Mouse (Mus musculus) limb, embryonic 15.5 days (tissue): ENCODE data around the gene Olfr695. TPM values are rescaled to one million over a fixed set of nuclear protein-coding genes. Genes with fewer than 3 reads are reported as not detected.
"Not testable (repeated sequence)": the region's sequence is repeated elsewhere in the genome, so short reads cannot be mapped to it uniquely, and the experiment has no call there.

Source experiments
- ATAC-seq: fragments of 200-750 bp; cut with Nextera tagmentation; 2 replicates; pipeline ENCODE4 v1.8.0; 2017; ENCODE audit warnings: low read depth, moderate TSS enrichment; ENCODE audit not compliant: insufficient number of reproducible peaks, low FRiP score, low TSS enrichment
- H3K27ac ChIP-seq: fragments of 300-500 bp; sonication (generic); 2 replicates; pipeline ENCODE4 v1.5.1; 2015; ENCODE audit warnings: moderate library complexity, mild to moderate bottlenecking, inconsistent platforms
- H3K27me3 ChIP-seq: fragments of 300-500 bp; sonication (generic); 2 replicates; pipeline ENCODE4 v1.6.1; 2015; ENCODE audit warnings: inconsistent platforms
- H3K36me3 ChIP-seq: fragments of 300-500 bp; sonication (generic); 2 replicates; pipeline ENCODE4 v1.6.1; 2015; ENCODE audit warnings: inconsistent platforms
- H3K4me1 ChIP-seq: fragments of 300-500 bp; sonication (generic); 2 replicates; pipeline ENCODE4 v1.6.1; 2015; ENCODE audit warnings: inconsistent platforms
- H3K4me2 ChIP-seq: fragments of 300-500 bp; sonication (generic); 2 replicates; pipeline ENCODE4 v1.6.1; 2015; ENCODE audit warnings: mild to moderate bottlenecking, inconsistent platforms
- H3K4me3 ChIP-seq: fragments of 300-500 bp; sonication (generic); 2 replicates; pipeline ENCODE4 v1.5.1; 2015; ENCODE audit warnings: mild to moderate bottlenecking, inconsistent platforms
- H3K9ac ChIP-seq: fragments of 300-500 bp; sonication (generic); 2 replicates; pipeline ENCODE4 v1.6.1; 2015; ENCODE audit warnings: inconsistent platforms
- H3K9me3 ChIP-seq: fragments of 300-500 bp; sonication (generic); 2 replicates; pipeline ENCODE4 v1.6.1; 2016; ENCODE audit warnings: inconsistent platforms
- WGBS: fragments of 180-500 bp; shearing (Covaris S2); methylation state at CpG from one replicate; pipeline ENCODE4 v1.1.7; 2015; 5-methylcytosine and 5-hydroxymethylcytosine counted together
- polyA plus RNA-seq: library from polyadenylated mRNA; unstranded; fragments of >200 nt; fragmentation: Nextera tagmentation; extraction: Ambion mirVana; gene quantifications from 2 replicates; pipeline ENCODE4 v1.2.1, GENCODE M21; 2015

Olfr695 gene
- polyA plus RNA-seq: not detected in 2 replicates

DNA sequence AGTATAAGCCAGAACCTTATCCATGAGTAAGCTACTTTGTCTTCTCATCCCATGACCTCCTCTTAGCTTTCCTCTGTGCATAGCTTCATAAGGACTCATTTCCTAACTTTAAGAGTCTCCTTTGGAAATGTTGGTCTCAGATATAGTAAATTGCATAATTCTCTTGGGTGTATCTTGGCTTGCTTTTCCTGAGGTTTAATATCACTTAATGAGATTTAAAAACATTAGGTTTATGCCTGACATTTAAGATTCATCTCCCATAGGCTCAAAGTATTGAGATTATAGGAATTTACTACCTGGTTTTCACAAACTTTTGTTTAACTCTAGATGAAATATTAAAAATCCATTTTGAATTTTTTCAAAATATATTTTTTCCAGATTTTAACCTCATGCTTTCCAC, at the start of gene Olfr695:
Olfr695 (minus strand) TSS at position 101 of the 400 bp plus-strand sequence.
- ATAC-seq: no peak
- Histone ChIP-seq H3K36me3 (no peaks in the 10 kb centered on the region), H3K9ac (no peak within 1 kb of the TSS), H3K9me3 (no peaks in the 10 kb centered on the region), H3K4me2 (no peak within 1 kb of the TSS), H3K4me3 (no peak within 1 kb of the TSS), H3K4me1 (no peaks in the 10 kb centered on the region), H3K27ac (no peak within 1 kb of the TSS), H3K27me3 (no peaks in the 10 kb centered on the region)

DNA sequence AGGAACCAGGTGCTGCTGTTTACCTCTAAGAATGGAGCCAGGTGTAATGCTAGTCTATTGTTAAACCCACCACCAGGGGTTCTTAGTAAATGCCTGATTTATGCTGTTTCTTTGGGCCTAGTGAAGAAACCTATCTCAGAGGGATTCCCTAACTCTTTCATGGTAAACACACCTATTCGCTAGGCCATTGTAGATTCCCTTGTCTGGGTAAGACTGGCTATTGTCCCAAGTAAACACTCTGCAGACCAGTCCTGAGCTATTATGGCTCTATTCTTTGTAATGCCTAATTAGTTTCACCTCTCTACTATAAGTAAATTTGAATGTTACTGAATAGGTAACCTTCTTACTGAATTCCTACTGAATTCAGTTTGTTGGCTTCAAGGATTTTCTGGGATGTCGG, 44.8 kb upstream of the Olfr695 start:
- H3K9ac ChIP-seq, ATAC-seq, H3K9me3 ChIP-seq, H3K4me3 ChIP-seq, H3K27me3 ChIP-seq, H3K27ac ChIP-seq, H3K36me3 ChIP-seq, H3K4me2 ChIP-seq, H3K4me1 ChIP-seq: not testable (repeated sequence)
- whole genome bisulfite sequencing: 88% methylated on average over 2 of the region's 2 CpGs

DNA sequence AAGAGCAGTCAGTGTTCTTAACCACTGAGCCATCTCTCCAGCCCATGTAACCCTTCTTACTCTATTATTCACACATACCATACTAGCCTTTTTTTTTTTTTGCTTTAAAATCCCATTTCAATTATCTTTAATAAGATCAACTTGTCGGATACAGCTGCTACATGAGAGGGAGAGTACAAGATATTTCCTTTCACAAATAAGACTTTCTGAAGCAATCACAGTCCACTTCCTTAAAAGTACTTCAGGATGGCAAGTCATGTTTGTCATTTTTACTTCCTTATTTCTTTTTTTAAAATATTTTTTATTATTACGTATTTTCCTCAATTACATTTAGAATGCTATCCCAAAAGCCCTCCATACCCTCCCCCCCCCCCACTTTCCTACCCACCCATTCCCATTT, 42.6 kb upstream of the Olfr695 start:
- H3K9ac ChIP-seq: no peak overlapping the region

DNA sequence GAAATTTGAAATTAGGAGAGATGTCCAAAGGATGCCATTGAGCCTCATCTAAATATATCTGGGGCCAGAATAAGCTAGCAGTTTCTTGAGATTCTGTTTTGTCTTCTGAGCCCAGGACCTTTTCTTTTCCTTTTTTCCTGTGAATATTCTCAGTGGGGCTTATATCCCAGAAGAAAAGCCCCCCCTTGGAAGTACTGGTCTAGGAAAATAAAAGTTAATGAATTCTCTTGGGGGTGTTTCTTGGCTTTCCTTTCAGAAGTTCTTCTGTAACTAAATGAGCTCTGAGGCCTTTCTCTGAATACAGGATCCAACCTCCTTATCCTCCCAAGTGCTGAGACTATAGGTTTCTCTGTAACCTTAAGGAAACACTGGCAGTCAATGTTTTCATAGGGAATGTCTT, 39.1 kb upstream of the Olfr695 start, which contains the start of gene Olfr698:
Olfr698 (minus strand) TSS at position 101 of the 400 bp plus-strand sequence.
- H3K9ac ChIP-seq: no peak within 1 kb of the TSS
- H3K9me3 ChIP-seq: no peaks in the 10 kb centered on the region
- no peak for ATAC-seq

More for the DNA sequence above, 42.6 kb upstream of the Olfr695 start:
- no peaks in the 10 kb centered on the region for H3K4me1 ChIP-seq
- 86% methylated on average over 2 of the region's 2 CpGs for WGBS
- no peak overlapping the region for H3K4me2 ChIP-seq
- H3K27me3 ChIP-seq: no peaks in the 10 kb centered on the region
- H3K4me3 ChIP-seq: no peak overlapping the region
- H3K9me3 ChIP-seq: no peaks in the 10 kb centered on the region
- ATAC-seq: no peak
- no peaks in the 10 kb centered on the region for H3K36me3 ChIP-seq
- no peak overlapping the region for H3K27ac ChIP-seq

DNA sequence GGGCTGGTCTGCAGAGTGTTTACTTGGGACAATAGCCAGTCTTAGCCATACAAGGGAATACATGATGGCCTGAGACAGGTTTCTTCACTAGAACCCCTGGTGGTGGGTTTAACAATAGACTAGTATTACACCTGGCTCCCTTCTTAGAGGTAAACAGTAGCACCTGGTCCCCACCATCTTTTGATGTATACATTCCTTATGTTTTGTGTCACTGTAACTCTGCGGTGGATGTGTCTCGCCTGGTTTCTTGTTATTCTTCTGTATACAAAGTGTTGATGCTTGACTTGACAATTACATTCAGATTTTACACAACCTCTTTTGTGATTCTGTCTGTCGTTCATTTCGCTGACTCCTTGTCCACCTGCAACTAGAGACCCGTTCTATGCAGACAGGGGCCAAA, 29.6 kb upstream of the Olfr695 start:
- Histone ChIP-seq H3K4me1 (no peaks in the 10 kb centered on the region), H3K27ac (no peak overlapping the region), H3K27me3 (no peaks in the 10 kb centered on the region), H3K4me3 (no peak overlapping the region), H3K9ac (no peak overlapping the region), H3K36me3 (no peaks in the 10 kb centered on the region), H3K4me2 (no peak overlapping the region), H3K9me3 (no peaks in the 10 kb centered on the region)
- ATAC-seq: no peak
- WGBS: 82% methylated on average over 5 of the region's 5 CpGs

More for the DNA sequence above, 39.1 kb upstream of the Olfr695 start, which contains the start of gene Olfr698:
- Histone ChIP-seq H3K36me3 (no peaks in the 10 kb centered on the region), H3K4me2 (no peak within 1 kb of the TSS), H3K4me1 (no peaks in the 10 kb centered on the region), H3K27ac (no peak within 1 kb of the TSS), H3K27me3 (no peaks in the 10 kb centered on the region), H3K4me3 (no peak within 1 kb of the TSS)

DNA sequence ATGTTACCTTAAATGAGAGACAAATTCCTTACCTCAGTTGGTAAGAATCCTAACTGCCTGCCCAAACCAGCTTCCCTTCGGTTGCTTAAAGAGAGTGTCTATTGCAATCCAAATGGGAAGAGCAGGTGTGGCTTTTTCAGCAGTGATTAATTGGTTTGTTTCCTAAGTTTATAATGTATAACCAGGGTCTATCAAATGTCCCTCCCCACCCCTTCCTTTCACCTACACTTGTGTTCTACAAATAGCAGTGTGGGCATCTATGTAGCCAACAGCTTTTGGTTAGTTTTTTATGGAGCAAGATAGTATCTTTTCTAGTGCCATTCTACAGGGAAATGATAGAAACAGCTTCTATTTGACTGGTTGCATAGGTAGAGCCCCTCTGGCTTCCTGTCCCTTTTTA, 26.1 kb upstream of the Olfr695 start, which contains the start of gene Olfr697:
Olfr697 (minus strand) TSS at position 101 of the 400 bp plus-strand sequence.
- Histone ChIP-seq H3K36me3 (no peaks in the 10 kb centered on the region), H3K4me2 (no peak within 1 kb of the TSS), H3K9me3 (no peaks in the 10 kb centered on the region), H3K4me3 (no peak within 1 kb of the TSS), H3K9ac (no peak within 1 kb of the TSS), H3K4me1 (no peaks in the 10 kb centered on the region), H3K27ac (no peak within 1 kb of the TSS), H3K27me3 (no peaks in the 10 kb centered on the region)
- WGBS: 78% methylated on average over 1 of the region's 1 CpGs
- ATAC-seq: no peak

DNA sequence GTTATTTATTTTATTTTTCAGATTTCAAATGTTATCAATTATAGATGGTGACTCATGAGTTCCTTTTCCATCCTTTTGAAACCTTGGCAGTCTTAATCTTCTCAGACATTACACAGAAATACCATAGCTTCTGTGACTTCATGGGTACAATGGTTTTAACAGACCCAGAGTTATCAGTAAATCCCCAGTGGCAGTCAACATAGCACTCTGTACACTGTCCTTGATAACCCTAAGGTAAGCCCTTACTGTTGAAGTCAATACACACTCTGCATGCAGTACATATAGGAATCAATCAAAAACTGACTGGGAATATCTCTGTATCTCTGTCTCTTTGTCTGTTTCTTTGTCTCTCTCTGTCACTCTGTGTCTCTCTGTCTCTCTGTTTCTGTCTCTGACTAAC, 20.8 kb upstream of the Olfr695 start:
- no peak overlapping the region for H3K4me2 ChIP-seq
- no peaks in the 10 kb centered on the region for H3K36me3 ChIP-seq
- H3K4me3 ChIP-seq: no peak overlapping the region
- no peaks in the 10 kb centered on the region for H3K27me3 ChIP-seq
- H3K4me1 ChIP-seq: no peaks in the 10 kb centered on the region
- H3K9ac ChIP-seq: no peak overlapping the region
- no peak overlapping the region for H3K27ac ChIP-seq
- no peaks in the 10 kb centered on the region for H3K9me3 ChIP-seq
- ATAC-seq: no peak

DNA sequence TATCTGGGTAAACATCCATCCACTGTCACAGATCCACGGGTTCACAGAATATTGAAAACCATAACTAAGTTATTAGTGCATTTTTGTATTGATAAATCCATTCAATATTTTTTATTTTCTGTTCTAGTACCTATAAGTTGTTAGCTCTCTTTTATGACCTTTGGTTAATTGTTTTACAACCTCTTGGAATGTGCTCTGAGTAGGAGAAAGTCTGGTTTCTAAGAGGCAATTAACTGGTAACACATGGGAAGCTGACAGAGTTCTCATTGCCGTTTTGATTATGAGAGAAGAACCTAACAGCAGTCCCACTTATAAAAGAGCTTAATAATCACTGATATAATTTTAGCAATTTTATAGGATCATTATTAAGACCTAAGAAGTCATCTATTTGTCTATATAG, 17.5 kb upstream of the Olfr695 start:
- Histone ChIP-seq H3K9me3 (no peaks in the 10 kb centered on the region), H3K4me1 (no peaks in the 10 kb centered on the region), H3K36me3 (no peaks in the 10 kb centered on the region), H3K27ac (no peak overlapping the region), H3K9ac (no peak overlapping the region), H3K4me2 (no peak overlapping the region), H3K27me3 (no peaks in the 10 kb centered on the region), H3K4me3 (no peak overlapping the region)
- WGBS: 25% methylated on average over 2 of the region's 2 CpGs
- ATAC-seq: no peak

DNA sequence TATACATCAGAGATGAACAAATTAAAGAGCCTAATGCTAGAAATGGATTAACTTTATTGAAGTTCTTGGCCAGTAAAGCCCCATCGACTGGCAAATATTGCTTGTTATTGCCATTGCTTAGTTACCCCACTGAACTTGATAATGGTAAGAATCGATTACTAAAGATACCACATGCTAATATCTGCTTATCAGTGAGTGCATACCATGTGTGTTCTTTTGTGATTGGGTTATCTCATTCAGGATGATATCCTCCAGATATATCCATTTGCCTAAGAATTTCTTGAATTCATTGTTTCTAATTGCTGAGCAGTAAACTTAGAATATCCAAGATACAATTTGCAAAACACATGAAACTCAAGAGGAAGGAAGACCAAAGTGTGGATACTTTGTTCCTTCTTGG, 9.5 kb upstream of the Olfr695 start:
- ATAC-seq, H3K27me3 ChIP-seq, H3K27ac ChIP-seq, H3K9ac ChIP-seq, H3K4me3 ChIP-seq, H3K36me3 ChIP-seq, H3K4me2 ChIP-seq, H3K4me1 ChIP-seq, H3K9me3 ChIP-seq: not testable (repeated sequence)
- WGBS: 78% methylated on average over 2 of the region's 2 CpGs

DNA sequence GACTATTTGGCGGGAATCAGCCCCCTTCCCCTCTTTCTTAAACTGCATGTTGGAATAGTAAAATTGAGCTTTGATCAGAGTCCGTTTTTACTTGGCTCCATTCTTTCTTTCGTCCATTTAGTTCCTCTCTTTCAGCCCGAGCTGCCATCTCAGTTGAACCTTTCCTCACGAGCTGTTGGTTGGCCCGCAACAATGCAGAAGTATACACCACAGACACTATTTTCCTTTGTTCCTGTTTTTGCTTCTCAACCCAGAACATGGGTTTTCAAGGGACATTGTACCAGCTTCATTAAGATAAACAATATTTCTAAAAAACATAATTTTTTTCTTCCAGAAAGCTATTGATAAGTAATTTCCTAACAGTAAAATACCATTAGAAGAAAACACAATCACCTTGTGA, 4.7 kb downstream of the Olfr695 start:
- no peak overlapping the region for H3K4me2 ChIP-seq
- no peaks in the 10 kb centered on the region for H3K4me1 ChIP-seq
- no peaks in the 10 kb centered on the region for H3K27me3 ChIP-seq
- no peaks in the 10 kb centered on the region for H3K9me3 ChIP-seq
- 84% methylated on average over 6 of the region's 6 CpGs for WGBS
- no peak for ATAC-seq
- H3K9ac ChIP-seq: no peak overlapping the region
- H3K36me3 ChIP-seq: no peaks in the 10 kb centered on the region
- no peak overlapping the region for H3K27ac ChIP-seq
- no peak overlapping the region for H3K4me3 ChIP-seq

DNA sequence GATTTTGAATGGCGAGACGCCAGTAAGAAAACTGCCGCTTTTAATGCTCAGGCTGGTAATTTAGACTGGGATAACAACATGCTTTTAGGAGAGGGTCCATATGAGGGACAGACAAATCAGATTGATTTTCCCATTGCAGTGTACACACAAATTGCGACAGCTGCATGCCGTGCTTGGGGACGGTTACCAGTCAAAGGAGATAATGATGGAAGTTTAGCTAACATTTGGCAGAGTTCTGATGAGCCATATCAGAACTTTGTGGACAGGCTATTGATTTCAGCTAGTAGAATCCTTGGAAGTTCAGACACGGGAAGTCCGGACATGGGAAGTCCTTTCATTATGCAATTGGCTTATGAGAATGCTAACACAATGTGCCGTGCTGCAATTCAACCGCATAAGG, 8.5 kb downstream of the Olfr695 start:
- H3K36me3 ChIP-seq, H3K9me3 ChIP-seq, H3K9ac ChIP-seq, H3K27me3 ChIP-seq, H3K27ac ChIP-seq, H3K4me3 ChIP-seq, H3K4me2 ChIP-seq, ATAC-seq, H3K4me1 ChIP-seq: not testable (repeated sequence)
- WGBS: 90% methylated on average over 10 of the region's 10 CpGs

DNA sequence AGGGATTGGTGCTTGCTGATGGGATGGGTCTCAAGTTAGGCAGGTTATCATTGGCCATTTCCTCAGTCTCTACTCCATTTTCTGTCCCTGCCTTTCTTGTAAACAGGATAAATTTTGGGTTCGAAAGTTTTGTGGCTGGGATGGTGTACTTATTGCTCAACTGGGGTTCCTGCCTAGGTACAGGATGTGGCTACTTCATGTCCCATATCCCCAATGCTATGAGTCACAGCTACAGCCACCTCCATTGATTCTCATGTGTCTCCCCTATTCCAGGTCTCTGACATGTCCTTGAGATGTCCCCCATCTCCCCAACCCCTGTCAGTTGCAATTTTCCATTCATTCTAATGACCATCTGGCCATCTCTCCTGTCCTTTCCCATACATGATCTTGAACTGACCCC, 19.3 kb downstream of the Olfr695 start:
- no peak for ATAC-seq
- Histone ChIP-seq H3K4me2 (no peak overlapping the region), H3K9me3 (no peaks in the 10 kb centered on the region), H3K36me3 (no peaks in the 10 kb centered on the region), H3K9ac (no peak overlapping the region), H3K27me3 (no peaks in the 10 kb centered on the region), H3K27ac (no peak overlapping the region), H3K4me3 (no peak overlapping the region), H3K4me1 (no peaks in the 10 kb centered on the region)
- WGBS: 70% methylated on average over 1 of the region's 1 CpGs

DNA sequence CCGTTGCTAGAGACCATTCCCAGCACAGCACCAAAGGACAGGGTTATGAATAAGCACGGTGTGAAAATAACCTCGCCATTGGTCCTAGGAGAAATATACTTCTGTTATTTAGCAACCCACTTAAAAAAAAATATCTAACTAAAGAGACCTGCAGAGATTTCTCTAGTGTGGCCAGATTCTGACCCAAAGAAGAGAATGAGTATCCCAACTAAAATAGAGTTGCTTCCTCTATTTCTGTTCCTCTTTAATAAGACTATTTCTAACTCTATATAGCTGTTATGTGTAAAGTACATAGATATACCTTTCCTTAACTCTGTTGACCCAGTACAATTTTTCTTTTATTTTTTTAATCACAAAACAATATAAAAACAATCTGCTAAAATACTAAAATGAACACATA, 23.2 kb downstream of the Olfr695 start:
- WGBS: 83% methylated on average over 3 of the region's 3 CpGs
- Histone ChIP-seq H3K9ac (no peak overlapping the region), H3K36me3 (no peaks in the 10 kb centered on the region), H3K4me3 (no peak overlapping the region), H3K27me3 (no peaks in the 10 kb centered on the region), H3K4me1 (no peaks in the 10 kb centered on the region), H3K27ac (no peak overlapping the region), H3K4me2 (no peak overlapping the region), H3K9me3 (no peaks in the 10 kb centered on the region)
- no peak for ATAC-seq
